Mouse (Mus musculus): ENCODE measurements around the gene Dhx32.

DNA sequence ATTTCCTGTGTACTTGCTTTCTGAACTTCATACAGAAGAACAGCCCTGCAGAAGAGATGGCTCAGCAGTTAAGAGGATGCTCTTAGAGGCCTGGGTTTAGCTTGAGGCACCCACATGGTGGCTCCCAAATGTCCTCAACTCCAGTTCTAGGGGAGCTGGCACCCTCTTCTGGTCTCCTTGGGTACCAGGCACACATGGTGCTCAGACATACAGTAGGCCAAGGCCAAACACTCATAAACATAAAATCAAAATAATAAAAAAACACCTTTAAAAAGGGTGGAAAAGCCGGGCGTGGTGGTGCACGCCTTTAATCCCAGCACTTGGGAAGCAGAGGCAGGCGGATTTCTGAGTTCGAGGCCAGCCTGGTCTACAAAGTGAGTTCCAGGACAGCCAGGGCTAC is 23.8 kb downstream of the Dhx32 start:
- TF ChIP-seq POLR2A (IDR thresholded peaks at IDR 0.05; ENCODE audit: borderline replicate concordance, control insufficient read depth, low read depth, low read length) (no peak), CTCF (IDR thresholded peaks at IDR 0.05; ENCODE audit: control insufficient read depth, insufficient read depth, low read length) (no peak)

Measured in bone marrow, adult 2 months (tissue).